Mouse (Mus musculus) embryonic fibroblast, embryonic 13.5 days (primary cell): ENCODE data around the gene Tef. TPM values are rescaled to one million over a fixed set of nuclear protein-coding genes. Genes with fewer than 3 reads are reported as not detected.

ENCODE experiments used
- H3K27ac ChIP-seq: 2 replicates; pipeline ENCODE4 v1.5.1; 2012; ENCODE audit warnings: low read length, control low read depth, inconsistent platforms; ENCODE audit not compliant: insufficient read depth
- H3K4me1 ChIP-seq: 2 replicates; pipeline ENCODE4 v1.6.1; 2011; ENCODE audit warnings: low read length; ENCODE audit not compliant: control insufficient read depth, insufficient read depth
- H3K4me3 ChIP-seq: 2 replicates; pipeline ENCODE4 v1.5.1; 2011; ENCODE audit warnings: mild to moderate bottlenecking, control low read depth, low read length; ENCODE audit not compliant: insufficient read depth
- CTCF ChIP-seq: IDR thresholded peaks from 2 replicates; pipeline ENCODE4 v1.5.1; 2011; ENCODE audit warnings: mild to moderate bottlenecking, control low read depth, low read length, moderate library complexity, borderline replicate concordance; ENCODE audit not compliant: insufficient read depth
- POLR2A ChIP-seq: IDR thresholded peaks from 2 replicates; pipeline ENCODE4 v1.6.1; 2011; ENCODE audit warnings: low read depth, mild to moderate bottlenecking, control low read depth, low read length, moderate library complexity
- polyA plus RNA-seq: library from polyadenylated mRNA; stranded (reverse); fragments of >200 nt; gene quantifications from 2 replicates; pipeline ENCODE4 v1.2.4, GENCODE M21; 2011; ENCODE audit warnings: low read depth; ENCODE audit not compliant: missing spikeins, insufficient read length

Tef gene
- polyA plus RNA-seq, 1 experiment: 43.1 TPM

DNA sequence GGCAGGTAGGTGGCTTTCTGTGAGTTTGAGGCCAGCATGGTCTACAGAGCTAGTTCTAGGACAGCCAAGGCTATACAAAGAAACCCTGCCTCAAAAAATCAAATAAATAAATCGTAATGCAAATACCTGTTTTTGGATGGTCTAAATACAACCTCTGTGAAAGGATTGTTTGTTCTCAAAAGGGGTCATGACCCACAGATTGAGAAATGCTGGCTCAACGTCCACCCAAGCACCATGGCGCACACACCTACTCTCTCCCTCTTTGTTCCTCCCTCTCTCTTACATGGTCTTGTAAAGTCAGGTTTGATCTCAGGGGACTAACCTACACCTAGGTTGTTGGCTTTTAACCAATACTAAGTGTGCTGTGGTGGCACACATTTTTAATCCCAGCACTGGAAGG lies 20.4 kb downstream of the Tef start:
- H3K4me3 ChIP-seq: no peak overlapping the region
- TF ChIP-seq POLR2A (no peak), CTCF (no peak)

DNA sequence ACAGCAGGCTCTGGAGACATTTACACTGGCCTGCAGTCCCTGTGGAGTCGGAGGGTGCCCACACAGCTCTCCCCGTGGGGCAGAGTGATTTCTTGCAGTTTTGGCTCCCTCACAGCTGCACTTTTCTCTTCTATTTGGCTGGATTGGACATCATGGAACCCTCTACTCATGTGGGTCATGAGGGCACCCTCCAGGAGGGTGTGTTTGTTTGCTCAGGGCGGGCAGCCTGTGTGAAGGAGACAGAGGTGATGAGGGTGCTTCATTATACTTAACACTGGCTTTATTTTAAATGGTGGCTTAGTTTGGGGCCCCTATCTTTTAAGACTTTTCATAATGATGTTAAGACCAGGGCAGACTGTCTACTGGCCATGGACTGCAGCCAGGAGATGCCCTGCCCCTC lies 22.6 kb downstream of the Tef start:
- H3K27ac ChIP-seq: no peak overlapping the region
- no peak for TF ChIP-seq POLR2A
- TF ChIP-seq CTCF: no peak
- no peak overlapping the region for H3K4me3 ChIP-seq
- no peaks in the 10 kb centered on the region for H3K4me1 ChIP-seq

More for the DNA sequence above, 20.4 kb downstream of the Tef start:
- Histone ChIP-seq H3K27ac (no peak overlapping the region), H3K4me1 (no peaks in the 10 kb centered on the region)

DNA sequence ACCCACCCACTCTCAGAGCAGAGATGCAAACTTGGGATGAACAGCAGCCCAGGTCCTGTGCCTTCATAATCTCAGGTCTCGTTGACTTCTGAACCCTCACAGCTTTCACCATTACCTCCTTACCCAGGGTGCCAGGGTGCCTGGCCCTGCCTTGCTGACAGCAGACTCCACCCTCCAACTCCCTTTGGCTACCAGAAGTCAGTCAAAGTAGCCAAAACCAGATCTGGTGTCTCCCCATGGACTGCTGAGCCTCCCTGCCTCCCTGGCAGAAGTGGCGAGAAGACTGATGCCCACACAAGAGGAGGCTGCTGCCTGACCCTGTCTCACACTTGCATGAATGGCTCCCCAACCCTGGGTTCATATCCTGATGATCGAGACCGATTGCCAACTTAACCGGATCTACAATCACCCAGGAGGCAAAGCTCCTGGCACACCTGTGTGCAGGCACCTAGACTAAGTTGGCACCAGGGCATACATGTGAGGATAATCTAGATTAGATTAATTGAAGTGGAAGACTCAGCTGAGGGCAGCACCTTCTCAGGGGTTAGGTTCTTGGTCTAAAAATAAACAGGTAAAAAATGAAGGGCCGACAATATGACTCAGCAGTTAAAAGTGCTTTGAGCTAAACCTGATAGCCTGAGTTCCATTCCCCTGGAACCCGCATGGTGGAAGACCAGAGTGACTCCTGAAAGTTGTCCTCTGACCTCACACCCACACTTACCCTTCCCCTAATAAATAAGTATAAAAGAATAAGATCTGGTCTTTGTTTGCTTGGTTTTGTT lies 26.4 kb downstream of the Tef start:
- Histone ChIP-seq H3K4me3 (no peak overlapping the region), H3K4me1 (no peaks in the 10 kb centered on the region), H3K27ac (no peak overlapping the region)
- no peak for TF ChIP-seq POLR2A
- no peak for TF ChIP-seq CTCF

DNA sequence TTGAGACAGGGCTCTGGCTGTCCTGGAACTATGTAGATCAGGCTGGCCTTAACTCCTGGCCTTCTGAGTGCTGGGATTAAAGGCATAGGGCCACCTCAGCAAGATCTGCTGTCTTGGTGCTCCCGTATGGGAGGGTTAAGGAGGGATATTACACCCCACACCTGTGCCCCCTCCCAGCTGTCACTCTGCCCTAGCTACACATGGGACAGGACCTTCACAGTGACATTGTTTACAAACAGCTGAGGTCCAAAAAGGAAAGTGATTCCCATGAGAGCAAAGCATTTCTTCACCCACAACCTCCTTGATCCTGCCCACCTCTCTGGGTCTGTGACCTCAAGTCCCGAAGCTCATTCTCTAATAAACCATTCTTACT lies 27.0 kb downstream of the Tef start:
- Histone ChIP-seq H3K27ac (no peak overlapping the region), H3K4me1 (no peaks in the 10 kb centered on the region), H3K4me3 (no peak overlapping the region)
- TF ChIP-seq POLR2A (no peak), CTCF (no peak)

DNA sequence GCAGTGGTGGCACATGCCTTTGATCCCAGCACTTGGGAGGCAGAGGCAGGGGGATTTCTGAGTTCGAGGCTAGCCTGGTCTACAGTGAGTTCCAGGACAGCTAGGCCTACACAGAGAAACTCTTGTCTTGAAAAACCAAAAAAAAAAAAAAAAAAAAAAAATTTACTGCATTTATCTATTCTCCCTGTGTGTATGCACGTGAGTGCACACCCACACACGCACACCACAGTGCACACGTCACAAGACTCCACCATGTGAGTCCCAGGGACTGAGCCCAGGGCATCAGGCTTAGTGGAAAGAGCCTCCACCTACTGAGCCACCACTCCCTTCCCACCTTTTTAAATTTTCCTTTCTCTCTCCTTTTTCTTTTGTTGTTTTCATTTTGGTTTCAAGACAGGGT lies 28.3 kb downstream of the Tef start:
- no peak for TF ChIP-seq CTCF
- TF ChIP-seq POLR2A: no peak
- no peak overlapping the region for H3K4me3 ChIP-seq
- no peaks in the 10 kb centered on the region for H3K4me1 ChIP-seq
- no peak overlapping the region for H3K27ac ChIP-seq

DNA sequence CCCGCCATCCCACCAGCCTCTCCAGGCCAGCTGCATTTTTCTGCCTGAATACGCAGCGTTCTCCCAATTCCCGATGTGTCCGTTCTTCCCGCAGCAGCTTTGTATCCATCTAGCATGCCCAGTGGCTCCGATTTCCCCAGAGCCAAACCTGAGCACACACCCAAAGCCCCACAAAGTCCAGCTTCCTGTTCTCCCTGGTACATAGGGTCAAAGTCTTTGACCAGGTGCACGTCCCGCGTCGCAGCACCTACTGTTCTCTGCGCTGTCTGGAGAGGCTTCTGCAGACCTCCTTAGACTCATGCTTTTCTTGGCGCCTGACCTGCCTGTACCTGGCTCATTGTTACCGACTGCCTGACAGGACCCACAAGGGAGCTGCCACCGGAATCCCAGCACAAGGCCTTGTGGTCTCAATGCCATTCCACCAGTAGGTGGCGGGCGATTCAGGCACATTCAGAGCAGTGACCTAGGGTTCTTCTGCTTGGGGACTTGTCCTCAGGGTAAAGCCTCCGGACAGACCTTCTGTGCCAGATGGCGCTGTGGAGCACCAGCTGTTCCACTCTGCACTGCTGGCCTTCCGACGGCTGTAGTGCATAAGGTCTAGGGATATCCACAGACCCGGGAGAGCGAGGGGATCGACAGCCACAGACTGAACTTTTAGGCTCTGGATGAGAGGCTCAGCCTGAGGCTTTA lies 29.1 kb downstream of the Tef start:
- peak; percentile 95 for TF ChIP-seq CTCF
- no peak for TF ChIP-seq POLR2A
- no peak overlapping the region for H3K4me3 ChIP-seq
- H3K4me1 ChIP-seq: no peaks in the 10 kb centered on the region
- no peak overlapping the region for H3K27ac ChIP-seq

DNA sequence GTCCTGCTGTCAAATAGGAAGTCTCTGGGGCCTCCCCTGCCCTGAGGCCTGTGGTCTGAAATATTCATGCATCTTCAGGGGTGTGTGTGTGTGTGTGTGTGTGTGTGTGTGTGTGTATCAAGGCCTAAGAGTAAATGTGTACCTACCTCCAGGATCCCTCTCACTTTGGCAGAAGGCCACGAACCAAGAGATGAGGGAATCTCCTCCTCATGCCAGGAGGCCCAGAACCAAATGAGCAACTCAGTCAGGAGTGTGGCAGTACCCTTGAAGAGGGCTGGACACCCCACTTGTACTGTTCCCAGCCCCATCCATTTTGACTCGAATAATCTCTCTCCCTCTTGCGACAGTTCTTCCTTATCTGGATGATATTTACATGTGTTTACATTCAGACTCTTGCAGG lies 30.0 kb downstream of the Tef start:
- TF ChIP-seq CTCF (no peak), POLR2A (no peak)

DNA sequence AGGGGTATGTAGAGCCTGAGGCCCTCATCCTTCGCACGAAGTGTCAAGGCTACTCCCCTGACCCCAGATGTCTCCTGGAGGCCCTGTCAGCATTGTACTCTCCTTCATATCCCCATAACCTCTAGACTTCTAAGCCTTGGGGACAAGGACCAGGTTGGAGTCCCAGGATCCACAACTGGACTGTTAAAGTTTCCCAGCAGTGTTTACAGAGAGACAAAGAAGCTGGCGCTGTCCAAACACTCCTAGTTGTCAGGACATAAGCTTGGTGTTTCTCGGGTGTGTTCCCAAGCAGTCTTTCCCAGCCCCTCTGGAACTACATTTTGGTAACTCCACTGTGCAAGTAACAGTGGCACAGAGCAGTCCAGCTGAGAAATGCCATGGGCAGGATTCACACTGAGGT lies 31.3 kb downstream of the Tef start:
- Histone ChIP-seq H3K4me3 (no peak overlapping the region), H3K4me1 (no peaks in the 10 kb centered on the region; the same call in 1 of the 2 replicates), H3K27ac (no peak overlapping the region)
- TF ChIP-seq CTCF (no peak), POLR2A (no peak)

More for the DNA sequence above, 30.0 kb downstream of the Tef start:
- no peaks in the 10 kb centered on the region for H3K4me1 ChIP-seq
- no peak overlapping the region for H3K27ac ChIP-seq
- no peak overlapping the region for H3K4me3 ChIP-seq

DNA sequence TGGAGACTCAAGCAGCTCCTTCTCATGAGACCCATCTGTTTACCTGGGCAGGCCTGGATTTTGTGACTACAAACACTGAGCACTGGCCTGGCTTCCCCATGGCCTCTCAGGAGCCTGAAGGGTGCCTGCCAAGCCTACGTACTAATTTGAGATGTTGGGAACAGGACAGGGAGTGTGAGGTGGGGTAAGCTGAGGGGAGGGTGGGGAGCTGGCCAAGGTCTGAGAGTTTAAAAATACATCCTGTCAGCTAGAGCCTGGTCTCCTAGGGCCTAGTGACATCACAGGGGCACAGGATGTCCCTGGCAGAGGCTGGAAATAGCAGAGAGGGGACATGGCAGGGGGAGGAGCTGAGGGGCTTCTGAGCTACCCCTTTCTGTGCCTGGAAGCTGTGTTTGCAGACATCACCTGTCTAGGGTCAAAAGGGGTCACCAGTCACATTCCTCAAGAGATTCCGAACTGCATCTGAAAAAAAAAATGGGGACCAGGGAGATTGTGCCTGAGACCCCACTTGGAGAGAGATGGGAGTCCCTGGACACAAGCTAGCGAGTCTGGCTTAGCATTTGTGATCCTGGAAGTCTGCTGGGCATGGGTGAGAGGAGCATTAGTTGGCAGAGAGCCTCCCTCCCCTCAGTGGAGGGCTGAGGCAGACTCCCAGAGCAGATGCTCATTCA lies 32.1 kb downstream of the Tef start:
- H3K4me1 ChIP-seq: peaks cover 2% of the 10 kb centered on the region
- H3K27ac ChIP-seq: no peak overlapping the region
- no peak overlapping the region for H3K4me3 ChIP-seq
- TF ChIP-seq POLR2A: no peak
- TF ChIP-seq CTCF: no peak
